Mouse (Mus musculus) heart, embryonic 12.5 days (tissue): Measurements from ENCODE around the gene Card6. TPM values are rescaled to one million over a fixed set of nuclear protein-coding genes. Genes with fewer than 3 reads are reported as not detected.

Experiments
- ATAC-seq: fragments of 200-750 bp; cut with Nextera tagmentation; 2 replicates; pipeline ENCODE4 v1.8.0; 2017; ENCODE audit warnings: moderate TSS enrichment, moderate library complexity; ENCODE audit not compliant: insufficient number of reproducible peaks, low FRiP score
- H3K27ac ChIP-seq: fragments of 300-500 bp; sonication (generic); 2 replicates; pipeline ENCODE4 v1.5.1; 2016; ENCODE audit warnings: mild to moderate bottlenecking, moderate library complexity; ENCODE audit not compliant: poor library complexity, severe bottlenecking
- H3K27me3 ChIP-seq: fragments of 300-500 bp; sonication (generic); replicated peaks from 2 replicates; pipeline ENCODE4 v1.6.1; 2016; ENCODE audit warnings: mild to moderate bottlenecking, moderate library complexity
- H3K36me3 ChIP-seq: fragments of 300-500 bp; sonication (generic); 2 replicates; pipeline ENCODE4 v1.6.1; 2016; ENCODE audit warnings: mild to moderate bottlenecking, moderate library complexity
- H3K4me1 ChIP-seq: fragments of 300-500 bp; sonication (generic); replicated peaks from 2 replicates; pipeline ENCODE4 v1.6.1; 2016; ENCODE audit warnings: mild to moderate bottlenecking
- H3K4me2 ChIP-seq: fragments of 300-500 bp; sonication (generic); 2 replicates; pipeline ENCODE4 v1.6.1; 2016; ENCODE audit warnings: mild to moderate bottlenecking, moderate library complexity
- H3K4me3 ChIP-seq: fragments of 300-500 bp; sonication (generic); 2 replicates; pipeline ENCODE4 v1.5.1; 2016; ENCODE audit warnings: mild to moderate bottlenecking
- H3K9ac ChIP-seq: fragments of 300-500 bp; sonication (generic); 2 replicates; pipeline ENCODE4 v1.6.1; 2016; ENCODE audit warnings: mild to moderate bottlenecking, moderate library complexity
- H3K9me3 ChIP-seq: fragments of 300-500 bp; sonication (generic); replicated peaks from 2 replicates; pipeline ENCODE4 v1.6.1; 2016; ENCODE audit warnings: mild to moderate bottlenecking, moderate library complexity
- WGBS: fragments of 180-500 bp; shearing (Covaris S2); methylation state at CpG from one replicate; pipeline ENCODE4 v1.1.7; 2016; 5-methylcytosine and 5-hydroxymethylcytosine counted together
- polyA plus RNA-seq: library from polyadenylated mRNA; unstranded; fragments of >200 nt; fragmentation: Nextera tagmentation; extraction: Ambion mirVana; gene quantifications from 2 replicates; pipeline ENCODE4 v1.2.1, GENCODE M21; 2016

The Card6 gene
- polyA plus RNA-seq, 1 experiment from 2014 or later = 2.3 TPM

GRCm38 (mm10) chr15:5128176-5128940, 20.0 kb upstream of the Card6 start:
- 48% methylated on average over 5 of the region's 5 CpGs for WGBS
- Histone ChIP-seq H3K4me2 (no peak overlapping the region), H3K4me1 (0 out of 2 replicates have a peak, but pooled peaks cover 2% of the 10 kb centered on the region), H3K36me3 (peaks cover 12% of the 10 kb centered on the region), H3K27ac (no peak overlapping the region), H3K9me3 (no peaks in the 10 kb centered on the region), H3K9ac (no peak overlapping the region), H3K4me3 (no peak overlapping the region), H3K27me3 (no peaks in the 10 kb centered on the region)
- no peak for ATAC-seq

- no peaks in the 10 kb centered on the region for H3K27me3 ChIP-seq
- no peak overlapping the region for H3K4me3 ChIP-seq
- 0 out of 2 replicates have a peak, but pooled peaks cover 2% of the 10 kb centered on the region for H3K4me1 ChIP-seq
- H3K9me3 ChIP-seq = no peaks in the 10 kb centered on the region
- peaks cover 18% of the 10 kb centered on the region for H3K36me3 ChIP-seq
- 81% methylated on average over 2 of the region's 2 CpGs for WGBS
- H3K4me2 ChIP-seq = no peak overlapping the region
- no peak for ATAC-seq
- H3K27ac ChIP-seq = no peak overlapping the region
- no peak overlapping the region for H3K9ac ChIP-seq
These were observed 19.1 kb upstream of the Card6 start for GRCm38 (mm10) chr15:5127487-5127886.

GRCm38 (mm10) chr15:5126456-5126855, 18.1 kb upstream of the Card6 start:
- Histone ChIP-seq H3K4me3 (no peak overlapping the region), H3K9ac (no peak overlapping the region), H3K27me3 (no peaks in the 10 kb centered on the region), H3K9me3 (no peaks in the 10 kb centered on the region), H3K4me2 (no peak overlapping the region), H3K36me3 (peaks cover 28% of the 10 kb centered on the region), H3K27ac (no peak overlapping the region), H3K4me1 (0 out of 2 replicates have a peak, but pooled peaks cover 2% of the 10 kb centered on the region)
- no peak for ATAC-seq
- 71% methylated on average over 4 of the region's 4 CpGs for WGBS

GRCm38 (mm10) chr15:5121535-5122313, 13.4 kb upstream of the Card6 start:
- no peak overlapping the region for H3K9ac ChIP-seq
- no peaks in the 10 kb centered on the region for H3K9me3 ChIP-seq
- no peak overlapping the region for H3K4me3 ChIP-seq
- H3K27me3 ChIP-seq = no peaks in the 10 kb centered on the region
- no peak for ATAC-seq
- WGBS = 84% methylated on average over 12 of the region's 12 CpGs
- peaks cover 67% of the 10 kb centered on the region for H3K36me3 ChIP-seq
- H3K27ac ChIP-seq = no peak overlapping the region
- H3K4me1 ChIP-seq = peaks cover 16% of the 10 kb centered on the region
- no peak overlapping the region for H3K4me2 ChIP-seq

GRCm38 (mm10) chr15:5119707-5120106, 11.4 kb upstream of the Card6 start:
- no peak overlapping the region for H3K4me3 ChIP-seq
- H3K27me3 ChIP-seq = no peaks in the 10 kb centered on the region
- peaks cover 23% of the 10 kb centered on the region for H3K4me1 ChIP-seq
- no peak overlapping the region for H3K4me2 ChIP-seq
- no peak for ATAC-seq
- H3K27ac ChIP-seq = no peak overlapping the region
- peaks cover 61% of the 10 kb centered on the region for H3K36me3 ChIP-seq
- no peaks in the 10 kb centered on the region for H3K9me3 ChIP-seq
- whole genome bisulfite sequencing = 92% methylated on average over 2 of the region's 2 CpGs
- no peak overlapping the region for H3K9ac ChIP-seq

- no peak overlapping the region for H3K27ac ChIP-seq
- peaks cover 24% of the 10 kb centered on the region for H3K4me1 ChIP-seq
- no peaks in the 10 kb centered on the region for H3K9me3 ChIP-seq
- ATAC-seq = no peak
- H3K9ac ChIP-seq = no peak overlapping the region
- no peaks in the 10 kb centered on the region for H3K27me3 ChIP-seq
- H3K36me3 ChIP-seq = peaks cover 56% of the 10 kb centered on the region
- 87% methylated on average over 2 of the region's 2 CpGs for WGBS
- H3K4me3 ChIP-seq = no peak overlapping the region
- no peak overlapping the region for H3K4me2 ChIP-seq
These were observed 10.9 kb upstream of the Card6 start for GRCm38 (mm10) chr15:5119192-5119591.

- Histone ChIP-seq H3K9ac (no peak overlapping the region), H3K27ac (no peak overlapping the region), H3K9me3 (no peaks in the 10 kb centered on the region), H3K4me1 (peaks cover 24% of the 10 kb centered on the region), H3K4me2 (no peak overlapping the region), H3K36me3 (peaks cover 55% of the 10 kb centered on the region), H3K27me3 (no peaks in the 10 kb centered on the region), H3K4me3 (no peak overlapping the region)
- no peak for ATAC-seq
- WGBS = 86% methylated on average over 9 of the region's 9 CpGs
These were observed 10.3 kb upstream of the Card6 start for GRCm38 (mm10) chr15:5118626-5119025.

- 3% methylated on average over 22 of the region's 22 CpGs for WGBS
- Histone ChIP-seq H3K27me3 (no peaks in the 10 kb centered on the region), H3K4me1 (peaks cover 24% of the 10 kb centered on the region), H3K9ac (peak overlapping the region; percentile 93), H3K36me3 (peaks cover 46% of the 10 kb centered on the region), H3K9me3 (no peaks in the 10 kb centered on the region), H3K4me3 (peak overlapping the region; percentile 86), H3K27ac (peak overlapping the region; percentile 83), H3K4me2 (peak overlapping the region; percentile 87)
- peak; percentile 10; the same call in 1 of the 2 replicates for ATAC-seq
These were observed 8.8 kb upstream of the Card6 start for GRCm38 (mm10) chr15:5117031-5117601.

GRCm38 (mm10) chr15:5116270-5117030, 8.1 kb upstream of the Card6 start, which contains the start of gene Rpl37:
TSS of gene Rpl37 (plus strand) at chr15:5116645.
- H3K9me3 ChIP-seq = no peaks in the 10 kb centered on the region
- no peaks in the 10 kb centered on the region for H3K27me3 ChIP-seq
- H3K27ac ChIP-seq = peak within 1 kb of the TSS; percentile 93
- H3K36me3 ChIP-seq = peaks cover 39% of the 10 kb centered on the region
- peak within 1 kb of the TSS; percentile 86 for H3K4me3 ChIP-seq
- H3K4me1 ChIP-seq = peaks cover 24% of the 10 kb centered on the region
- H3K4me2 ChIP-seq = peak within 1 kb of the TSS; percentile 87
- under 1% methylated on average over 55 of the region's 55 CpGs for WGBS
- peak within 1 kb of the TSS; percentile 93 for H3K9ac ChIP-seq
- peak; percentile 97 for ATAC-seq

- no peak for ATAC-seq
- H3K27ac ChIP-seq = peak overlapping the region; percentile 93
- no peaks in the 10 kb centered on the region for H3K9me3 ChIP-seq
- peaks cover 24% of the 10 kb centered on the region for H3K4me1 ChIP-seq
- peak overlapping the region; percentile 66 for H3K4me2 ChIP-seq
- H3K4me3 ChIP-seq = peak overlapping the region; percentile 86
- H3K27me3 ChIP-seq = no peaks in the 10 kb centered on the region
- H3K36me3 ChIP-seq = peaks cover 26% of the 10 kb centered on the region
- WGBS = 58% methylated on average over 8 of the region's 8 CpGs
- H3K9ac ChIP-seq = peak overlapping the region; percentile 81; the same call in 1 of the 2 replicates
These were observed 6.8 kb upstream of the Card6 start for GRCm38 (mm10) chr15:5115173-5115572.
